Mouse (Mus musculus): ENCODE measurements around the gene Krtap29-1. TPM values are rescaled to one million over a fixed set of nuclear protein-coding genes. Genes with fewer than 3 reads are reported as not detected.

Krtap29-1 gene
- not detected in 2 replicates for total RNA-seq (2014; fragmentation: Nextera tagmentation)
- total RNA-seq (2017) = not detected in 2 replicates

DNA sequence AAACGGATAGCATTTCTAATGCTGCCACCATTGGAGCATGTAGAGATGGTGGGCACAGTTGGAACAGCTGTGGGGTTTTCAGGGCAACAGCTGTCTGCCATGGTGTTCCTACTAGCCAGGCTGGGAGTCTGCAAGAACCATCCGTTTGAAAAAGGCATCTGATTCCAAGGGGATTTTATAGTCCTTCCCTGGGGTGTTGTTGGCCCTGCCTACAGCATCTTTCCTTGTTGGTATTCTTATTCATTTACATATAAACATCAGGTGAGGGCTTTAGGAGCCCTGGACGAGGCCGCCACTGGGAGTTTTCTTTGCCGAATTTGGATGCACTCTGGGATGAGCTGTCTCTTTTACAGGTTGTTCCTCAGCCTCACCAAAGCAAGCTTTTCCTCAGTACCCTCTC is at the start of gene Krtap29-1:
TSS of gene Krtap29-1 (minus strand) at position 101 of the 400 bp plus-strand sequence.
- ATAC-seq (replicated peaks; ENCODE audit: poor library complexity, severe bottlenecking) = no peak

DNA sequence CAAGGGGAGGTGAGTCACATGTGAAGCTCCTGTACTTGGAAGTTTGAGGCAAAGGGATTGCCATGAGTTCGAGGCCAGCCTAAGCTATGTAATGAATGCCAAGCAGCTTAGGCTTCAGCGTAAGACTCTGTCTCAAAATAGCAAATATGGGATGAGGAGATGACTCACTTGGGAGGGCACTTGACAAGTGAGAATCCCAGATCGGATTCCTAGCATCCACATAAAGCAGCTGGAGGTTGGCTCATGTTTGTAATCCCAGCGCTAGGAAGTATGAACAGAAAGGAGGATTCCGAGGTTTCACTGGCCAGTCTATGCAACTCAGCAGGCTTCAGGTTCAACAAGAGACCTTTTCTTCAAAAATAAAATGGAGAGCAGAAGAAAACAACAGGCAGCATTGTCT is 42.6 kb upstream of the Krtap29-1 start:
- ATAC-seq (replicated peaks; ENCODE audit: poor library complexity, severe bottlenecking) = no peak

DNA sequence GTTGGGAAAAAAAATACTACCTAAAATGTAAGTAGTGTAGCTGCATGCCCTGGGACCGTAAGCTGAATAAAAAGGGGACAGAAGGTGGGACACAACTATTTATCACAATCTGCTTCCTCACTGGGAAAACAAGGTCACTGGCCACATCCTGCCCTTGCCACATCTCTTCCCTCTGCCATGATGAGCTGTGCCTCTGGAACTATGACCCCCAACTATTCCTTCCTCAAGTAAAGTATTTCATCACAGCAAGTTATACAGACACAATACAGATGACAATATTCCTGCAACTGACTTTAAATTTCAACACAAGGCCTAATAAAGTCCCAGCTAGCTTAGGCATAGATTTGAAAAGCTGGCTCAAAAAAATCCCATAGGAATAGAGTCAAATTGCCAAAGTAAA is 40.6 kb upstream of the Krtap29-1 start:
- no peak for ATAC-seq (replicated peaks; ENCODE audit: poor library complexity, severe bottlenecking)

DNA sequence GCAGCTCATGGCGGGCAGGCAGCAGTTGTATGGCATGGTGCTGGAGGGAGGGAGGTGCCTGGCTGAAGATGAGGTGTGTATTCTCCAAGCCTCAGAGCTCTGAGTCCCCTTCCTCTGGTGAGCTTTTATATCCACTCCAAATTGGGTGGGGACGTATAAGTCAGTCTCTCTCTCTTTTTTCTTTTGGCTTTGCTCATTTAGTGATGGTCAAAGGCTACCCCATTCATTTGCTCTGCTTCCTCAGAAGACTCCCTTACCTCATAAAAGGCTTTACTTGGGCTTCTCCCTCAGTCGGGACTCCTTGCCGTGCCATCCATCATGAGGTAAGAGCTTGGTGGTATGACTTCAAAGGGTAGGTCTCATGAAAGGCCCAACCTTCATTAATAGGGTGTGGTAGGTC is 37.3 kb upstream of the Krtap29-1 start, which contains the start of gene Krt33a:
TSS of gene Krt33a (minus strand) at position 101 of the 400 bp plus-strand sequence.
- no peak for ATAC-seq (replicated peaks; ENCODE audit: poor library complexity, severe bottlenecking)

DNA sequence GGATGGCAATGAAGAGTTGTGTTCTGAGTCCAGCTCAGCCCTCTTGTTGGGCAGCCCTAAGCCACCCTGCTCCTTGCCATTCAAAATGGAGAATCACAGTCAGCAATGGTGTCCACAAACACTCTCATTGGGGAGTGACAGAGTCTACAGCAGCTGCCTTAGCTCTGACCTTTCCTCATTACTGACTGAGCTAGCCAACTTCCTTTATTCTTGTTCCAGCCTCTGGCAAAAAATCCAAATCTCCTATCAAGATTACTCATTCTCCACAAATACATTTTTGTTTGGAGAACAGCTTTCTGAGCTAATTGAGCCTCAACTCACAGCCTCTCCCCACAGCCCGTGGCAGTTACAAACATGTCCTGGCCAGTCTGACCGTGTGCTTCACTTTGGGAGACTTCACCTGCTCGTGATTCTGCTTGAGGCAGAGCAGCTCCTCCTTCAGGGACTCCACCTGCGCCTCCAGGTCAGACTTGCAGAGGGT is 34.9 kb upstream of the Krtap29-1 start:
- no peak for ATAC-seq (replicated peaks; ENCODE audit: poor library complexity, severe bottlenecking)

DNA sequence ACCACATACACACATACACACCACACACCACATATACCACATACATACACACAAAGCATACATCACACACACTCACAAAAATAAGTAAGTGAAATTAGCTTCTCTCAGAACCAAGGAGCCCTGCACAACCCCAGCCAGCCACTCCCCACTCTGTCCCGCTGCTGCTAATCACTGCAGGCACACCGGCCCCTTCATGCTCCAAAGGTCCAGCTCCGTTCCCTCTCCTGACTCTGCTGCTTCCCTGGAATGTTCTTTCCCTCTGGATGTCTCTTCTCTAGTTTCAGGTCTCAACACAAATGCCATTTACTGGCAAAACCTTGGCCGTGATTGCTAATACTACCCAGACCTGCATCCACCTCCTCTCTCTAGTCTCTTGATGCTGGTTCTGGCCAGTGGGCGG is 31.8 kb upstream of the Krtap29-1 start:
- no peak for ATAC-seq (replicated peaks; ENCODE audit: poor library complexity, severe bottlenecking)

DNA sequence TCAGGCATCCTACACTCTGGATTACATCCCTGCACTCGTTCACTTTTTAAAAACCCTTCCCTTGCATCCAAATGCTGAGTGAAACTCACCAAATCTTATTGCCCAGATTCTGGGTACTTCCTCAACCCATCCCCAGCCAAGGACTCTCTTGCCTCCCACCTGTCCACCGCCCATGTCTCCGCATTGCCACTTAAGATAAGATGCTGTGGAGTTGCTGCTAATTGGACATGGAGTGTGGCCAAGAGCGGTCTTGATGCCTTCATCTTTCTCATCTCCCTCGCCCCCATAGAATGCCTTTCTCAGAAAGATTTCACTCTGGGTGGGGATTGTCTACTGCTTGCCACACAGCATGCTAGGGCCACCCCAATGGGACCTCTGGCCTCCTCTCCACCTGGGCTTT is 29.5 kb upstream of the Krtap29-1 start:
- no peak for ATAC-seq (replicated peaks; ENCODE audit: poor library complexity, severe bottlenecking)

DNA sequence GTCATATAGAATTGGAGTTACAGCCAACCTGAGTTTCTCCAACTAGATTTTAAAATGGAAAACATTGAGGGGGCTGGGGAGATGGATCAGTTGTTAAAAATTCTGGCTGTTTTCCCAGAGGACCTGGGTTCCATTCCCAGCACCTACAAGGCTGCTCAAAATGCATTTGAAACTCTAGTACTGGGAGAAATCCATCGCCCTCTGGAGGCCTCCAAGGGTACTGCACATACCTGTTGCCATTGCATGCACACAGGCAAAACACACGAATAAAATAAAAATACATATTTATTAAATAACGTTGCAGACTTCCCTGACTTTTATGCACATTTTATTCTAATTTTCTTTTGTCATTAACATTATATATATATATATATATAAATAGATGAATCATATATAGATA is 27.8 kb upstream of the Krtap29-1 start:
- ATAC-seq (replicated peaks; ENCODE audit: poor library complexity, severe bottlenecking) = no peak

DNA sequence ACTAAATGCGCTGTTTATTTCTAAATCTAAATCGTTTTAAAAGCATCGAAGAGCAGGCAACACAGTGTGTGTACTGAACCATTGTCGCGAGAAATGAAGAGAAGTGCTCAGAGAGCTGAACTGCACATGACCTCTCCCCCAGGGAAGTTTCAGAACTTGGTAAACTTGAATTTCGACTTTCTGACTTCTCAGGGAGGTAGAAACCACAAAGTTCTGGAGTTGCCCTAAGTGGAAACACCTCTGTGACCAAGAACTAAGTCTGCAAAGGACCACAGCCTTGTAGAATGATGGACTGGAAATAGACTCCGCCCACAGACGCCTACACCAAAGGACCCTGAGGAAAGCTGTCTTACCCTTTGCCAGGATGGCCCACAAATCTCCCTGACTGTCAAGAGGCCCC is 27.1 kb upstream of the Krtap29-1 start:
- ATAC-seq (replicated peaks; ENCODE audit: poor library complexity, severe bottlenecking) = no peak

DNA sequence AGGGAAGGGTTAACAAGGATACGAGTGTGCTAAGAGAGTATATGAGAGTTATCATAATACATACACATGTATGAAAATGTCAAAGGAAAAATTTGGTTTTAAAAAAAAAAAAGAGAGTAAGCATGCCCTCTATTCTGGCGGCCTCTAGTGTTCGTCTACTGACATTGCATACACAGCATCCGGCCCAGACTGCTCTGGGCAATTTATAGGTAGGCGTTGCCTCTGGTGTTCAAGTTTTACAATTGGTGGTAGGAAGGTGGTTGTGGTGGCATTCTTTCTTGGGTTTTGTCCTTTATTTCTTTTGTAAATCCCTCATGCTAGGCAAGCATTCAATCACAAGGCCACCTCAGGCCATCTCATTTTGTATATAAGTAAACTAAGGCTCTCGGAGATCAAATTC is 26.0 kb upstream of the Krtap29-1 start:
- ATAC-seq (replicated peaks; ENCODE audit: poor library complexity, severe bottlenecking) = peak; percentile 56; the same call in 1 of the 2 replicates

DNA sequence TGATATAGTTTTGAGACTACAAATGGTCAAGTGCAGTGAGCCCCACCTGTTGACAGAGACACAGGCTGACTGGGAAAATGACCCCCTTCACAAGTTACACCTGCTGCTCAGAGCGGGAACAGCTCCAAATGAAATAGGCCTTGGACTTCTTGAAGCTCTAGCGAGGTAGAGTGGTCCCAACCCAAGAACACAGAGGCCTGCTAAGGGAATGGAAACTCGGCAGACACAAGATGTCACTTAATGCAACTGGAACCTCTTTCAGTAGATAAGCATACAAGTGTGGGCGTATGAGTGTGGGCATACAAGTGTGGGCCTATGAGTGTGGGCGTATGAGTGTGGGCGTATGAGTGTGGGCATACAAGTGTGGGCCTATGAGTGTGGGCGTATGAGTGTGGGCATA is 20.2 kb upstream of the Krtap29-1 start:
- no peak for ATAC-seq (replicated peaks; ENCODE audit: poor library complexity, severe bottlenecking)

DNA sequence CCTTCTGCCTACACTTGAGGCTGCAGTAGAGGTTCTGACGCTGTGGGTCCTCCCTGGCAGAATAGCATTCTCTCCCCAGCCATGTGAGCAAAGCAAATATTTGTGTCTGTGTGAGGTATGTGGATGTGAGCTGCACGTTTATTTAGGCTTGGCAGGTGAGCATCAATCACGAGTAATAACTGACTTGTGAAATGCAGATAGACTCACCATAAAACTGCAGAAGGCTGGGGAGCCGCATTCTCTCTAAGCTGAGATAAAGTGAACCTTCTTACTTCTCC is 15.5 kb upstream of the Krtap29-1 start:
- no peak for ATAC-seq (replicated peaks; ENCODE audit: poor library complexity, severe bottlenecking)

DNA sequence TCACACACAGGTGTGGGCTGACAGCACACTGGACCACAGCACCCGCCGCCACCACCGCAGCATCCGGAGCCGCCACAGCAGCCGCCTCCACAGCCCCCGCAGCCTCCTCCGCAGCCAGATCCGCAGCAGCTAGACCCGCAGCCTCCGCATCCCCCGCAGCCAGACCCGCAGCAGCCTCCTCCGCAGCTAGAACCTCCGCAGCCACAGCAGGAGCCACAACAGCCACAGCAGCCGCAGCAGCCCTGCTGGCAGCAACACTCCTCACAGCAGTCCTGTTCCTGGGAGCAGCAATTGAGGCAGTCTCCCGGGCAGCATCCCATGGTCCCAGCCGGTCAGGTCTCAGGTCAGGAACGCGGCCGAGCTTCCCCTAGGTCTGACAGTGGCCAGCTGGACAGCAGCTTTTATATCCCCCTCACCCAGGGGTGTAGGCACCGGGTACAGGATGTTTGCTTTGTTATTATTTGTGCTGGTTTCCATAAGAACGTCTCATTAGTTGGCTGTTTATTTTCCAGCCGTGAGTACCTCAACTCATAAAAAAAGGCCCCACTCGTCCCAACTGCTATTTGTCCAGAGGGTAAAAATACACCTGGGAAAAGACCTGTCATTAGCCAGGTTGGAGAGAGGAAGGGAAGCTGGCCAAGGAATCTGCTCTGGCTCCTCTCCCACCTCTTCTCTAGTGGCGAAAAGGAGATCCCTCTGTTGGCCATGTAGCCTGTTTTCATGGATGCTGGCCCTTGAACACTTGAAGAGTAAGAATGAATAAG is 14.9 kb upstream of the Krtap29-1 start, which contains the start of gene Krtap17-1:
TSS of gene Krtap17-1 (minus strand) at position 375 of the 764 bp plus-strand sequence.
- no peak for ATAC-seq (replicated peaks; ENCODE audit: poor library complexity, severe bottlenecking)

DNA sequence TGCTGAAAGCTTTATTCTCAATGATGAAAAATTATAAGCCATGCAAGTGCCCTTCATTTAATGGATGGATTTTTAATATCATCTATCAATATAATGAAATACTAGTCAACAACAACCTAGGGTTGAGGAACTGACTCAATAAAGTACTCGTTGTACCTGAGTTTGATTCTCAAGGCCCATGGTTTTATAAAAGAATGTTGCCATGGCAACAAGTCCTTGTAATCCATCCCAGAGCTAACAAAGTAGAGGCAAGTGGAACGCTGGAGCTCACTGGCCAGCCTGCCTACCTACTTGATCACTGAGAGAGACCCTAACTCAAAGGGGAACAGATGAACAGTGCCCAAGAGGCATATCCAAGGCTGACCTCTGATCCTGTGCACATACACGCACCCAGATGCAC is 11.7 kb upstream of the Krtap29-1 start:
- no peak for ATAC-seq (replicated peaks; ENCODE audit: poor library complexity, severe bottlenecking)

DNA sequence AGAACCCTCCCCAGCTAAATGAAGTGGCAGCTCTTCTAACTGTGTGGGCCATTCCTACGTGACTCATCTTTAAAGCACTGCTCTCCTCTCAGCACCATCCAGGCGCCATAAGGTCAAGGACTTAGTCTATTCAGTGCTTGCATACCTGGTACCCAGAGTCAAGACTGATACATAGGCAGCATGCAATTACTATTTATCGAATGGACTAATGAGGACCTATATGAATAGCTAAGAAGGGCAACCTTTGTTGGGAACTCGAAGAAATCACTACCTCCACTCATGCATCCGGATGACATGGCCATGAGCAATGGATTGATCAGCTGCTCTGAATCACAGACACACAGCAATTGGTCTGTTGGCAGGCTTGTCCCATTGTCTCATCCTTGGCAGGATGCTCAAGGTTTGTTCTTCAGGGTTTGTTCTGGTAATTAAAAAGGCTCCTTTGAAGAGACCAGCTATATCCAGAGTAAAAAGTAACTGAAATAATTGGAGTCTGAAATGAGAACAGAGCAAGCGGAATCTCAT is 11.1 kb upstream of the Krtap29-1 start:
- ATAC-seq (replicated peaks; ENCODE audit: poor library complexity, severe bottlenecking) = no peak

DNA sequence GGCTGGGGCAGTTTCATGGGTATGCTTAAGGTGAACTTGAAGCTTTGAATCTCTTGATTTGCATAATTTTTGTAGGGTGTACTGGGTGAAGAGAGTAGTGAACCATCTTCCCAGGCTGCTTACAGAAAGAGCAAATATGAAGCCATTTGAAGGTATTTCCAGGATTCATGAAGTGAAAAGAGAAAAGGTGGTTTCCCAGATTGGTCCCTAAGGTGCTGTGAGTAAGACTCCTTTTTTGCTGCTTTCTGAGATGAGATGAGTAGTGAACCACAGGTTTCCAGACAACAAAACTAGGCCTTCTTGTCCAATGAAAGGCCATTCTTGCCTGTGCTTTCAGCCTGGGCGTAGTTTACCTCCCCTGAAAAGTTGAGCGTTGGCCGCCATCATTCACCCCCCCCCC is 9.7 kb upstream of the Krtap29-1 start:
- no peak for ATAC-seq (replicated peaks; ENCODE audit: poor library complexity, severe bottlenecking)

DNA sequence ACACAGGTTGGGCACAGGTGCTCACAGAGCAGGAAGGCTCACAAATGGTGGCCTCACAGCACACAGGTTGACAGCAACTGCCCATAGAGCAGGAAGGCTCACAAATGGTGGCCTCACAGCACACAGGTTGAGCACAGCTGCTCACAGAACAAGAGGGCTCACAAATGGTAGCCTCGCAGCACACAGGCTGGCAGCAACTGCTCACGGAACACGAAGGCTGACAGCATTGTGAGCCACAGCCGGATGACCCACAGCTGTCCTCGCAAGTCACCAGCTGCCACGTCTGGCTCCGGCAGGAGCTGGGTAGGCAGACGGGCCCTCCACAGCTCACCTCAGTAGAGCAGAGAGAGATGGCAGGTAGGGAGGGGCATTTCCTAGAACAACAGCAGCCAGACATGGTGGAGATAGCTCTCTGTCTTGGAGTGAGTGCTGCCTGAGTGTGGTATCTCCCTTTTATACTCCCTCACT is 7.4 kb upstream of the Krtap29-1 start, which contains the start of gene Krtap16-1:
TSS of gene Krtap16-1 (minus strand) at position 418 of the 468 bp plus-strand sequence.
- no peak for ATAC-seq (replicated peaks; ENCODE audit: poor library complexity, severe bottlenecking)

DNA sequence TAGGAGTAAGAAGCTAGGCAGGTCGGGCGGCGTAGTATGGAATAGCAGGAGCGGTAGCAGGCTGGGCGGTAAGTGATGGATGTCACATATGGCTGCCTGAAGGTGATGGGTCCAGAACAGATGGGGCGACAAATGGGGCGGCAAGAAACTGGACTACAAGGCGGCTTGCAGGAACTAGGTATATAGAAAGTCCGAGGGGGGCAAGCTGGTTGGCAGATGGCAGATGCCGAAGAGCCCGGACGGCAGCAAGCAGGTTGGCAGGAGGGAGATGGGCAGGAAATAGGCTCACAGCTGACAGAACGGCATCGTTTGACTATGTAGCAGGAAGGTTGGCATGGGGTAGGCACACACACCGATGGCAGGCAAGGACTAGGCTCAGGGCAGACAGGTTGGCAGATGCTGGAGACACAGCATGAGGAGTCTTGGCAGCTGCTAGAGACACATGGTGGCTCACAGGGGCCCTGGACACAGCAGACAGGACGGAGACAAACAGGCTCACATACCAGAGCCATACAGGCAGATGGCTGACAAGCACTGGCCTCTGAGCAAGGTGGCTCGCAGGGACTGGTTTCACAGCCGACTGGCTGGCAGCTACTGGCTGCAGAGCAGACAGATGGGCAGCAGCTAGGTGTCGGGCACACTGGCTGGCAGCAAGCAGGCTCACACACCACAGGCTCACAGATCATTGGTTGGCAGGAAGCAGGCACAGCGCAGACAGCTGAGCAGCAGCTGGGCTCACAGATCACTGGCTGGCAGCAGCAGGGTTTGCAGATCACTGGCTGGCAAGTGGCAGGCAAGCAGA is 6.6 kb upstream of the Krtap29-1 start:
- ATAC-seq (replicated peaks; ENCODE audit: poor library complexity, severe bottlenecking) = no peak

DNA sequence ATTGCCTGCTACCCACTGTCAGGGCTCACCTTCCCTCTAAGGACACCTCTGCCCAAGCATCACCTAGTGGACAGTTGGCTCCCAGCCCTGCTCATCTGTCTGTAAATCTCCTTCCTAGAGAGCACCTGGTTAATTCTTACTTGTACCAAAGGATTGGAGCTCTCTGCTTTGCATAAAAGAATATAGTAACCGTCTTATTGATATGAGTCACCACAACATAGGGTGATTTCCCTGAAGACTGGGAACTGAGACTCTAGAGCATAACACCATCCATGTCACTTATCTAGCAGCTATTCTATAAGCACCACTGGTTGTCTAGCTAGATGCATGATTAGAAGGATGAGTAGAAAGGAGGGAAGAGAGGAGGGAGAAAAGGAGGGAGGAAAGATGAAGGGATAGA is 4.6 kb upstream of the Krtap29-1 start:
- ATAC-seq (replicated peaks; ENCODE audit: poor library complexity, severe bottlenecking) = no peak

DNA sequence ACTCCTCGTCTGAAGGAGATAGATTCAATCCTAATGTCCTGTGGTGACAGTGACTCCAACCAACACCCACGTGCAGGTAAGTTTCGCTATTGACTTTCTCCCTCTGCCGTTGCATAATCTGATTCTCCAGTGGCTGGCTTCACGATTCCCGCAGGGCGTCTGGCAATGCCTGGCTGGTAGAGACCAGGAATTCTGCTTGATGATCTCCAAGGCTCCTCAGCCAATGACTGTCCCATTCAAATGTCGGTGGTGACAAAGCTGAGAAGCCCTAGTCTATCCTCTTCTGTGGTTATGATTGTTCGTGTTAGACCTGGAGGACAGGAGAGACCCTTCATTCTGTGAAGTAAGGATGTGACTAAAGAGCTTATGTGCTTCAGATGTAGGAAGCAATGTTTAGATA is 3.9 kb upstream of the Krtap29-1 start:
- no peak for ATAC-seq (replicated peaks; ENCODE audit: poor library complexity, severe bottlenecking)

DNA sequence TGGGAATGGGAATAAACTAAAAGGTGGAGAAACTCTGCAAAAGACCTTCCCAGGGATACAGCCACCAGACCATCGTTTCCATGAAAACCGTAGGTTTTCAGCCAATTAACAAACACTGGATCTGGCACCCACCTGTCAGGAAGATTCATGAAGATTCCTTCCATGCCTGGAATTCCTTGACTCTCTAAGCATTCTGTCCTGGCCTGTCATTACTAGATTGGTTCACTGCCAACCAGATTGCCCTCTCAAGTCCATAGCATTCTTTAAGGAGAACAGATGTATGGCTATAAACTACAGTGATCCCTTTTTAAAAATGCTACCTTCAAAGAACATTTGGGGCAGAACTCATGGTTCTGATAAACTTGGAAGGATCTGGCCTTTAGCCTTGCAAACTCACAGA is 12.9 kb downstream of the Krtap29-1 start:
- ATAC-seq (replicated peaks; ENCODE audit: poor library complexity, severe bottlenecking) = no peak
